Mouse (Mus musculus): ENCODE results near the gene App.
A peak's percentile ranks its signal among the peaks of the same experiment; 100 is the strongest.

App gene

GRCm38 (mm10) chr16:85150902-85151301, 22.7 kb downstream of the App start:
- DNase-seq (ENCODE audit: low spot score in 2 of 2): no peak

DNA sequence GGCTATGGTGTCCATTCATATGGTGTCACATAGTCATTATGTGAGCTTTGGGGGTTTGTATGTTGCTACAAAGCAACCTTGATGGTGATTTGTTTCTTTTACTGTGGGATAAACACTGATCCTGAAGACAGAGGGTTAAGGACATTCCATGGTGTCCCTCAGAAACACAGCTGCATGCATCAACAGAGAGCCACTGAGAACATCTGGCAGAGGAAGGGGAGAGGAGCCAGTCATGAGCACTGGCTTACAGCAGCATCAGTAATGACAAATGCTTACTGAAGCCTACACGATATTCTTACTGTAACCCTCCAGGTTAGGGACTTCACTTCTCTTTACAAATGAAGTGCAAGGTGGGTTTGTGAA, 24.1 kb downstream of the App start:
- DNase-seq (ENCODE audit: low spot score in 2 of 2): no peak

DNA sequence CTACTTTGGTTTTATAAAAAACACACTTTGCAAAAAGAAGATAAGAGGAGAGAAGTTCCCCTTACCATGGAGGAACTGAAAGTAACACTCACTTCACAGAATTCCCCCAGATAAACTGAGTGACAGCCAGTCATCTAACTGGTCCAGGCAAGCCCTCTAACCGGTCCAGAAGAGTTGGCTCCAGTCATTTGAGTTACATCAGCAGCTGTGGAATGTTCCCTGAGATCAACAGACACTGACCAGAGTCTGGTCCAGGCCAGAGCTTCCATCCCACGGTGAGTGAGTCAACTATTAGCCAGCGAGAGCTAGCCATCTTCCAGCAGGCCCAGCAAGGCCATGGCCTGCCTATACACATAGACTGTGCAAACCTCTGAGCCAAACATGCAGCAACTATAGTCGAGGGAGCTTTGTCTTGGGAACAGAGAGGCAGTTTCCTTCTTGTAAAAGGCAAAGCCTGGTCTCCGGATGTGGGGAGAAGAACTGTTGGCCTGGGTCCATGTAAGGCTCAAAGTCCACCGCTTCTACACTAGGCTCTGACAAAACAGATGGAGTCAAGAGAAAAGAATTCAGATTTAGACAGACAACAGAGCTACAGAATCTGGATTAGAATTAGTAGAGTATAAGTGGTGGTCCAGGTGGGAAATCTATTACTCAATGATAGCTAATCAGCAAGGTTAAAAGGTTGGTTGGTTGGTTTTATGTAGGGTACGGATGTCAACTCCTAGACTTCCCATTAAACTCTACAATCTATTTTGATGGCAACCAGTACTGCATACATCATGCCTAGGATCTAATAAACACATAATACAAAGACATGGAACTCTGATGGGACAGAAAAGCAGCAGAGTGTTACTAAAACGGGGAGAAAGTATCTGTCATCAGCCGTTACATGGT, 24.7 kb downstream of the App start:
- no peak for DNase-seq (ENCODE audit: low spot score in 2 of 2)

DNA sequence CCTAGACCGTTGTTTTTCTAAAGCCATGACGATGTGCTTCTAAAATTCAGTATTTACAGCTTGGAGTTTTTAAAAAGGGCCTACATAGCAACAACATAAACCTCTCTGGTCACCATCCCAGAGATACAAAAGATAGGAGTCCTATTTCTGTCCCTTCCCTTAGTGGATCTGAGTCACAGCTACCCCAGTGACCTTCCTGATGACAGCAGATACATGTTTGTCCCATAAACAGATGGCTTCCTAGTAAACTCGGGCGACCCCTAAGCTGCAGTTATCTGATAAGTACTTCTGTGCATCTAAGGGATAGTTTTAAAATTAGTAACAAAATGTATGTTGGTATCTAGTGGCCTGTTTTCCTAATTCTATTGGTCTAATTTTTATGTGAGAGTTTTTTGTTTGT, 26.1 kb downstream of the App start:
- DNase-seq (ENCODE audit: low spot score in 2 of 2): no peak

GRCm38 (mm10) chr16:85145771-85146178, 27.8 kb downstream of the App start:
- no peak for DNase-seq (ENCODE audit: low spot score in 2 of 2)

- DNase-seq (ENCODE audit: low spot score in 2 of 2): no peak
Observed at GRCm38 (mm10) chr16:85145369-85145768, 28.2 kb downstream of the App start.

GRCm38 (mm10) chr16:85144401-85144800, 29.2 kb downstream of the App start:
- DNase-seq (ENCODE audit: low spot score in 2 of 2): no peak

DNA sequence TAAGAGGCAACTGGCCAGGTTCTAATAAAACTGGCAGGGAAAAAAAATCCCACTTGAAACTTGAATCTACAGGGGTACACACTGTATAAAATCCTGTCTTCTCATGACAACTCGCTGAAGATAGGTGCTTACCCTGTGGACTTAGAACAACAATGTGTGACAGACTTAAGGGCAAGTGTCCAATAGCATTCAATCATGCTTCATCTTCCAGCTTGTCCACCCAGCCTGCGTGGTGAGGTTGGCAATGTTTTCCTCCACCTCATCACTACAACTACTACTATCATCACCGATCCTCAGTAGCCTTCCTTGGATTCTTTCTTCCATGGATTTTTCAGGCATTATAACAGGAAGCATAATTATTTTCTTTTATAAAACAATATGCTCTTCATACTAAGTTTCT, 29.7 kb downstream of the App start:
- no peak for DNase-seq (ENCODE audit: low spot score in 2 of 2)

GRCm38 (mm10) chr16:85143188-85143587, 30.4 kb downstream of the App start:
- no peak for DNase-seq (ENCODE audit: low spot score in 2 of 2)

DNA sequence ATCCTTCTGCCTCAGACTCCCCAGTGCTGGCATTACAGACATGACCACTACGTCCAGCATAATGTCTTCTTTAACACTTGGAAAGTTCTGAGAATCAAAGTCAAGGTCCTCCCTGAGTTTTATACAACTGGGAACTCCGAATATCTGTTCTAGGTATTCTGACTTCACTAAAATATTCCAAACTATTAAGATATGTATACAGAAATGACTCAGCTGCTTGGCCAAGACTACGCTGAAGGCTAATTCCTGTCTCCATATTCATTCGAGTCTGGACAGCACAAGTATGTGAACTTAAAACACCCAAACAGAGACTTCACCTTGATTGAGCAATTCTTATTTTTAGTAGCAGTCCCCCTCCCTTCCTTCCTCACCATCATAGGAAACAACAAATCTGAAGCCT, 32.2 kb downstream of the App start:
- no peak for DNase-seq (ENCODE audit: low spot score in 2 of 2)

DNA sequence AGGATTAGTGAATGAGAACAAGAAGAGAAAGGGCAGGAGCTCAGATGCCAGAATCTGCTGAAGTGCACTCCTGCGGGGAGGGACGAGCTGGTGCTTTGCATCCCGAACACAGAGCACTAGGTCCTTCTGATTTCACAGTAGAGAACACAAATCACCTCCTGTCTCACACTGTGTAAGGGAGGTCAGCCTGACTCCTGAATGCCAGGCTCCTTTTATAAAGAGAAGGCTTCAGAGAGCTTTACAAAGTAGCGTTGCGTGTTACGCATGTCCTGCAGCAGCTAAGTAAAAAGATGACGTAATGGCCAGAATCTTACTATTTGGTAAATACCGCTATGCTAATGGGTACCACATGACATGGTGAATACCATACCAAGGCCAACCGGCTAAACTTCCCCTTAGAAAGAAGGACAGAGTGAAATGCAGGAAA, 34.4 kb downstream of the App start:
- DNase-seq (ENCODE audit: low spot score in 2 of 2): no peak

- DNase-seq (ENCODE audit: low spot score in 2 of 2): peak; percentile 30 to 45
Observed at GRCm38 (mm10) chr16:85137348-85137747, 36.2 kb downstream of the App start.

GRCm38 (mm10) chr16:85136046-85136445, 37.5 kb downstream of the App start:
- no peak for DNase-seq (ENCODE audit: low spot score in 2 of 2)

GRCm38 (mm10) chr16:85133468-85133881, 40.1 kb downstream of the App start:
- no peak for DNase-seq (ENCODE audit: low spot score in 2 of 2)

GRCm38 (mm10) chr16:85133057-85133456, 40.5 kb downstream of the App start:
- no peak for DNase-seq (ENCODE audit: low spot score in 2 of 2)

GRCm38 (mm10) chr16:85132182-85132581, 41.4 kb downstream of the App start:
- DNase-seq (ENCODE audit: low spot score in 2 of 2): no peak

DNA sequence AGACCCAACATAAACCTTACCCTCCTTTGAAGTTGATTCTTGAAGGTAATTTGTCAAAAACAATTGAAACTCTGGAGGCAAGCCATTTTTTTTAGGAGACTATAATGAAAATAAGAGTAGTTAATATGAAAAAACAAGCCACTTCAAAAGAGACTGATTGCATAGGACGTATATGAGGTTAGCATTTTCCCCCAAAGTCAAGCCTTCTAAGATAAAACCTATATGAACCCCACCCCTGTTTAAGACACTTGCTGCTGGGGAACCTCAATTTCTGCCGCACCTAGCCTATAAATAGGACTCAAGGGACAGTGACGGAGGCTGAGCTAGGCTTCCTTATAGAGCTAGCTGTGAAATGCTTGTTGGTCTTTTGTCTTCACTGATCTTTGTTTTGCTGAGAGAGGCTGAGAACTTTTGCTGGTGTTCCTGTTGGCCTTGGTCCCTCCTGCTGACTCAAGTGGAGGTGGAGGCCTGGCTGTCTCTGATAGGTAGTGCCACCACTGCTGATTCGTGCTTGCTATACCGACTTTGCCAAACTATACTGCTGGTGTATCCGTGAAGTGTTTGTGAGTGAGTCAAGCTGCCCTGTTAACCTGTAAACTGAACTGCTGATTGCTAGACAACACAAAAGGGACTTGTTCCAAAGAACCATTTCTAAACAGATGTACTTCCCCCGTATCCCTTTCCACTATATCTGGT, 42.6 kb downstream of the App start:
- DNase-seq (ENCODE audit: low spot score in 2 of 2): no peak

GRCm38 (mm10) chr16:85128693-85129657, 44.6 kb downstream of the App start:
- no peak for DNase-seq (ENCODE audit: low spot score in 2 of 2)

DNA sequence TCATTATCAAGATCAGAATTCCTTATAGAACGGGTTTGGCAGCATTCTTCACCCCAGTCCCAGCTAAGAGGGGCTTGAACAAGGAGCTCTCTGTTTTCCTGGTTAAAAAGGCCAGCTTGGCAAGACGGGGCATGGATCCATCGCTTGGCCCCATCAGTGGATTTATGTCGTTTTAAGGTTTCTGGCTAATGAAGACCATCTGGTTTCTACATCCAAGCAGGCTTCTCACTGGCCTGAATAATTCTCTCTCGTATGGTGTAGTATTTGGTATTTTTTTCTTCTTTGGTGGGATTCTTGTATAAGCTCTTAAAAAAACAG, 45.3 kb downstream of the App start:
- no peak for DNase-seq (ENCODE audit: low spot score in 2 of 2)

DNA sequence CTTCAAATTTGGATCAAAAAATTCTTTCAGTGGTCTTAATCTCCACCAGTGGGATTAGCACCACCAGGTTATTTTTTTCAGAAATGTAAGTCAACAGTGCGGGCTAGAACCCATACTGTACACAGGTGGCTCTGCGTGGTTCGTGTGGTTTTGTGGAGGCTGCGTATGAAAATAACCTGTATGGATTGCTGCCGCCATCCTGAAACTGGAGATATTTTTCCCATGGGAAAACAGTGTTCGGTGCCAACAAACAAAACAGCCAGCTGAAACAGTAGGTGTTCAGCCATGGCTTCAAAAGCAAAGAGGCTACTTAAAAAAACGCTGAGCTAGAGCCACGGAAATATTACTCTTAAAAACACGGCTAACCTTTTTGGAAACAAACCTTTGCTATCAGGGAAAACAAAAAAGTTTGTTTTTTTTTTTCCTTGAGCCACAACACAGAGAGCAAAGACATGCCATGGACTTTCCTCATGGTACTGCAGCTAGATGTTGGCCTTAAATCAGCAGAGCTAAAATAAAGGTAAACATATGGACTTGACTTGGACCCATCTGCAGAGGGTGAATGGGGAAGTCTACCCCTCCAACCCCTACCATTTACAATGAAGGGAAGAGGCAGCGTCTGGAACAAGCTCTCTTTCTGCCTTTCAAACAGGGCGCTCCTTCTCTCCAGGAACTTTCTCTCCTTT, 45.8 kb downstream of the App start:
- DNase-seq (ENCODE audit: low spot score in 2 of 2): no peak

- no peak for DNase-seq (ENCODE audit: low spot score in 2 of 2)
Observed at GRCm38 (mm10) chr16:85124649-85125048, 48.9 kb downstream of the App start.

- no peak for DNase-seq (ENCODE audit: low spot score in 2 of 2)
Observed at GRCm38 (mm10) chr16:85121983-85122382, 51.6 kb downstream of the App start.
